In genomic region chr10:20185806-20186205, GRCm38 (mm10) we compare ENCODE assay signal across 23 mouse cellular contexts.
"Had no signal": no experiment of that assay in that cellular context is flagged by ENCODE, and none has a peak within 500 bp of the region (broad histone marks: within the 10 kb centered on the region; RNA-seq: fewer than 3 reads in every experiment).

No protein-coding gene starts in this region.

- H3K9me3 ChIP-seq: hindbrain, embryonic 10.5 days; hindbrain, embryonic 12.5 days; kidney, embryonic 15.5 days; limb, embryonic 13.5 days; limb, embryonic 15.5 days; liver, embryonic 13.5 days; liver, embryonic 15.5 days had no signal

- H3K4me2 ChIP-seq: heart, embryonic 11.5 days; hindbrain, embryonic 12.5 days; hindbrain, embryonic 14.5 days; kidney, embryonic 15.5 days; limb, embryonic 13.5 days; limb, embryonic 15.5 days; liver, embryonic 11.5 days; liver, embryonic 13.5 days; liver, embryonic 15.5 days had no signal

- H3K36me3 ChIP-seq: hindbrain, embryonic 10.5 days; hindbrain, embryonic 12.5 days; kidney, embryonic 15.5 days; limb, embryonic 13.5 days; limb, embryonic 15.5 days; liver, embryonic 13.5 days; liver, embryonic 15.5 days had no signal

- H3K9ac ChIP-seq: hindbrain, embryonic 12.5 days; hindbrain, embryonic 14.5 days; kidney, embryonic 15.5 days; limb, embryonic 13.5 days; limb, embryonic 15.5 days; liver, embryonic 13.5 days; liver, embryonic 15.5 days had no signal

- H3K27ac ChIP-seq: gastrocnemius, adult 2 months; hindbrain, embryonic 10.5 days; hindbrain, embryonic 12.5 days; hindbrain, embryonic 14.5 days; kidney, embryonic 15.5 days; limb, embryonic 13.5 days; limb, embryonic 15.5 days; liver, embryonic 13.5 days; liver, embryonic 15.5 days had no signal

- DNase-seq: gastrocnemius, adult 2 months; gastrocnemius, postnatal 10 days; gastrocnemius, postnatal 25 days; kidney, adult 11 months; kidney, adult 8-10 months; kidney, postnatal 14 days; kidney, postnatal 36 days; layer of hippocampus, adult 9-11 months; layer of hippocampus, postnatal 36 days; left cerebral cortex, postnatal 4 days; liver, embryonic 13.5 days; lung, adult 18-20 months had no signal

- H3K4me3 ChIP-seq: gastrocnemius, adult 2 months; hindbrain, embryonic 10.5 days; hindbrain, embryonic 12.5 days; kidney, embryonic 15.5 days; limb, embryonic 13.5 days; limb, embryonic 15.5 days; liver, embryonic 13.5 days; liver, embryonic 15.5 days had no signal

- H3K27me3 ChIP-seq: hindbrain, embryonic 12.5 days; kidney, embryonic 15.5 days; limb, embryonic 15.5 days; liver, embryonic 13.5 days; liver, embryonic 15.5 days had no signal

- ATAC-seq: hindbrain, embryonic 16.5 days; inflammation-experienced regulatory T-cells, adult 6 months had no signal
